Mouse (Mus musculus) B cell, adult 2 months (primary cell): ENCODE measurements around the gene Pde9a.
"Not testable (repeated sequence)": the region's sequence is repeated elsewhere in the genome, so short reads cannot be mapped to it uniquely, and the experiment has no call there.

ENCODE experiments used
- DNase-seq, 2 experiments: peaks; one replicate each; pipeline ENCODE4 v3.0.0; 2022

Gene Pde9a

GRCm38 (mm10) chr17:31385671-31386665 lies at the start of gene Pde9a:
Gene Pde9a (plus strand): TSS chr17:31386210.
- DNase-seq = peak; percentile 16 to 29

GRCm38 (mm10) chr17:31339769-31340168 lies 46.2 kb upstream of the Pde9a start:
- no peak for DNase-seq

DNA sequence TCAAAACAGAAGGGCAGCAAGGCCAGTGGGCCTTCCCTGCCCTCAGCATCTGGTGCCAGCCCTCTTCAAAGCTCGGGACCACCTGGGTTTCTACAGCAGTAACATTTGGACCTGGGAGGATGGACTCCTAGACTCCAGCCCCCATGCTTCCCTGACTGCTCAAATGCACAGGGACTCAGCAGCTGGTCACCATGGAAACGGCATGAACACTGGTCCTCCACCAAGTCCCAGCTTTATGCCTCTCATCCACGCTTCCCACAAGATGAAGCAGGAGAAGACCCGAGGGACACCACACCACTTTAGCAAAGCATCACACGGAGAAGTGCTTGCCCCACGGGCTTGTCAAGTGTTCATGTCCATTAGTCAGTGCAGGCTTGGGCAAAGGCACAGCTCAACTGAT lies 43.8 kb upstream of the Pde9a start:
- DNase-seq = no peak

- peak; percentile 87 to 88 for DNase-seq
Observed at GRCm38 (mm10) chr17:31344172-31344801, 41.7 kb upstream of the Pde9a start.

- no peak for DNase-seq
Observed at GRCm38 (mm10) chr17:31344816-31345215, 41.2 kb upstream of the Pde9a start.

DNA sequence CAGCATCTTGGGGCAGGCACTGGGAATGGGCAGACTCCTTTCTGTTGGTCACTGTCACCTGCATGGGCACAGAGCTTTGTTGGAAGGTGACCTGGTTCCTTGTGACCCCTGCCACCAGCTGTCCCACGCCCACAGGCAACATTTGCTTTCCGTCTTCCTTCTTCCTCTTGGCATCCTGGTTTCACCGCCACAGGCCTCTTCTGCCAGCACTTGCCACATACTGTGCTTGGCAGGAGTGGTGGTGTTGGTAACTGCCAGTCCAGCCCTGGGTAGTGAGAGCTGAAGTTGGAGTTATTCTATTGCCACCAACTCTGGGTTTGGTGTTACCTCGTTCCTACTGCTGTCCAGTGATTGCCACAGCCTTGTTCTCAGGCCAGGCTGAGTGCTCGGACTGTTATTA lies 37.9 kb upstream of the Pde9a start:
- DNase-seq = no peak

DNA sequence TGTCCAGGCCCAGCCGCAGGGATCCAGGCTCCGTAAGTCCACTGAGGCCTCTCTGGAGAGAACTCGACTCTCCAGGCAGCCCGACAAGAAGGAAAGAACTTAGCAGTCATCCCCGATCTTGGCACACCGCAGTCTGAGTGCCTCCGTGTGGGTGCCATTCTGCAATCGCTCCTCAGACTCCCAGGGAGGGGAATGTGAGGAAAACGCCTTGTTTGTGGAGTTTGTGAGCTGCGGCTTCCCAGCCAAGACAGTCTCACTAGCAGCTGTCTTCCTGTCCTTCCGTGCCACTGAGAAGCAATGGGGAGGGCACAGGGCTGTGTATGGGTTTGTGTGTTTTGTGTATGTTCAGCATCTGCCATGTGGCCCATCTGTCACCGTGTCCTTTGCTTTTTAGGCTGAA lies 36.6 kb upstream of the Pde9a start:
- no peak for DNase-seq

DNA sequence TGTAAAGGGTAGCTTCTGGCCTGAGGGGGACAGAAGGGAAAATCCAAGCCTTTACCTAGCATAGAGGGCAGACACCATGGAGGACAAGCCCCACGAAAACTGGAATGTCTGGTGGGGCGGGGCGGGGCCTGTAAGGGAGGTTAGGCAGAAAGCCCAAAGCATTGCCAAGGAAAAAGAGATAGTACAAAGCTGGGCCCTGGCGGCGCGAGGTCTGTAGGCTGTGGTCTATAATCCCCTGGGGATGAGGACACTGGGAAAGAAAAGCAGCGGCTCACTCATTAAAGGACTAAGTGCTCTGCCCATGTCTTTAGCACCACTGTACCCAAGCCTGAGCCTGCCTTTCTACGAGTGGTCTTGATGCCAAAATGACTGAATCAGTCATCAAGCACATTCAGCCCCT lies 34.0 kb upstream of the Pde9a start:
- no peak for DNase-seq

DNA sequence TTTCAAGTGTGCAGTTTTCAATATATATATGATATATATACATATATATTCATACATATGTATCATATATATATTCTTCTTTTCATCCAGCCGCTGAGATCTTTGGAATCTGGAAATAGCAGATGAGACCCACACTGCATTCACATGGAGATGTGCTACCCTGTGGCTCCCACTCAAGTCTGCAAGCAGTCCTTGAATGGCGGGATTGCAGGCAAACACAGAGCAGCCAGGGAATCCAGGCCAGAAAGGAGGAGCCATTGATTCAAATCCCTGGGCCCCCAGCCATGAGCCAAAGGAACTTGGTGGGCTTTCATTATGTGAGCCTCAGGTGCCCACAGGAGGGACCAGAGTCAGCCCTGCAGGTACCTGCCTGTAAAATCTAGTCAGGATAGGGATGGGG lies 32.8 kb upstream of the Pde9a start:
- DNase-seq = no peak

GRCm38 (mm10) chr17:31354684-31355083 lies 31.3 kb upstream of the Pde9a start:
- DNase-seq = not testable (repeated sequence)

- DNase-seq = no peak
Observed at GRCm38 (mm10) chr17:31355792-31356502, 30.1 kb upstream of the Pde9a start.

DNA sequence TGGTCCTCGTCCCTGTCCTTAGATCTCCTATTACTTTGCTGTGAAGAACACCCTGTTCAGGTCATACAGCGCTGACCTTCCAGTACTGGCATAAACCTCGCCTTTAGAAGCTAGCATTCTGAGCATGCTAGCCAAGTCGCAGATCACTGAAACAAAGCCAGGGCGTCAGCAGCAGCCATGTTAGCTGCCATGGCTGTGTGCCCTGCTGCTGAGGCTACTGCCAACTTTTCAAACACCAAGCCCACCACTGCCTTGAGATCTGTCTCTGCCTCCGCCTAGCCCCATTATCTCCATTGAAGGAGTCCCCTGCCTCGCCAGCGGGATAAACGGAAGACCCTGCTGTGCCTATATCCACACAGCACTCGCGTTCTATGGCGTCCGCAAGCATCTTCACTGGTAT lies 25.4 kb upstream of the Pde9a start:
- DNase-seq = no peak

DNA sequence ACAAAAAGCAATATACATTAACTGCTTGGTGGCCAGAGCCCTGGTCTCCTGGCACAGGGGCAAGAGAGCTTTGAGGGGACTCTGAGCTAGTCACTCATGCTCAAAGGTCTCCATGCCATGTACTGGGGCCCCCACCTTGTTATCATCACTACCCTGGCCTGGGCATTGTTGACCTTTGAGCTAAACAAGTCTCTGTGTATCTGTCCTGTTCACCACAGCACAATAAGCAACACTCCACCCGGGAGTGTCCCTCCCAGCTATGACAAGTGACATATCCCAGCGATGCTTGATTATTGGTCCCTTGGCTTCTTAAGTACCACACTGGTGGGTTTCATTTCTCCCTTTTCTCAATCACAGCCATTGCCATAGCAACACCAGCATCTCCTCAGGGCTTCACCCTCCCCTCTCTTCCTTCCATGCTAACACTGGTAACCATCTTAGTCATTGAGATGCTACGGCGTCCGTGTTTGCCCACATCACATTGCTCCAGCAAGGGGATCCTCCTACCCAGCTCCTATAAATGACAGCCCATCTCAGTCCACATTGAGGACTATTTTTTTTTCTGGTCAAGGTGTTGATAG lies 20.3 kb upstream of the Pde9a start:
- no peak for DNase-seq

GRCm38 (mm10) chr17:31370221-31370620 lies 15.8 kb upstream of the Pde9a start:
- DNase-seq = no peak

DNA sequence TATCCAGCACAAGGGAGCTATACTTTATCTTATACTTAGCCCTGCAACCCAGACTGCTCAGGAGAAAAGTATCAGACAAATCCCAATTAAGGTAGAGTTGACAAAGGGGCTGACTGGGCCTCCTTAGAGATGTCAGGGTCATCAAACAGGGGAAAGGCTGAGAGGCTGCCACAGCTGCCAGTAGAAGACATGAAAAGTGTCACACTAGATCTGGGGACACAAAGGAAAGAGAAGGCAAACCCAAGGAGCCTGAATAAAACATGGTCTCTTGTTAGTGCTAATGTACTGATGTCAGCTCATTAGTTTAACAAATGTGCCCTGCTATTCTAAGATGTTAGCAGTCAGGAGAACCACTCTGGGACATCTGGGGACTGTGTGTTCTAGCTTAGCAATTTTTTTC lies 15.1 kb upstream of the Pde9a start:
- DNase-seq = no peak

- peak; percentile 71 to 76 for DNase-seq
Observed at GRCm38 (mm10) chr17:31377961-31378360, 8.0 kb upstream of the Pde9a start.

DNA sequence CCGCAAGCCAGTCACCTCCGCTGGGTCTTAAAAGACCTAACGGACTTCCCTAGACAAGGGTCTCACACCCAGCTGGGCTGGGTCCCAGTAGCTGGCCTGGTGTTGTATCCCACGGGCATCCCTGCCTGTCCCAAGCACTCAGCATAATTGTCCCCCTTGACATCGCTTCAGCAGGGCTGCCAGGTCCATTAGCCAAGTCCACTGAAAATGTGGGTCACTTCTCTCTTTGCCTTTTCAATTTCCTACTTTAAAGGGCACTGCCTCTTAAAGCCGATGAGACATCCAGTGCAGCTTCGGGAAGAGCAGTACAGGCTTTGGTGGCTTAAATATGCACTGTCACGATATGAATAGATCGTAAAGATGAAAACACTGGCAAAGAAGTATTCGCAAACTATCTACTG lies 7.6 kb upstream of the Pde9a start:
- no peak for DNase-seq

DNA sequence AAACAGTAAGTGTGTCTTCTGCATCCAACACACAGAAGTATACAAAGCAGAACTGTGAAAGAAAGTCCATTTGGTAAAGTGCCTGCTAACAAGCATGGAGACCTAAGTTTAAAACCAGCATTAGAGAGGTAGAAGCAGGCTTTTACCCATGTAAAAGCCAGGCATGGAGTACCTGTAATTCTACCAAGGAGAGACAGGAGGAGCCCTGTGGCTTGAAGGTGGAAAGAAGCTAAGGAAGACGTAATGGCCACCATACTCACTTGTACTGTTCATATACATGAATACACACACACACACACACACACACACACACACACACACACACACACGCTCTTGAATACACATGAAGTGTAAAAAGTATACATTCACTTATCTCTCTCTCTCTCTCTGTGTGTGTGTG lies 6.9 kb upstream of the Pde9a start:
- no peak for DNase-seq

DNA sequence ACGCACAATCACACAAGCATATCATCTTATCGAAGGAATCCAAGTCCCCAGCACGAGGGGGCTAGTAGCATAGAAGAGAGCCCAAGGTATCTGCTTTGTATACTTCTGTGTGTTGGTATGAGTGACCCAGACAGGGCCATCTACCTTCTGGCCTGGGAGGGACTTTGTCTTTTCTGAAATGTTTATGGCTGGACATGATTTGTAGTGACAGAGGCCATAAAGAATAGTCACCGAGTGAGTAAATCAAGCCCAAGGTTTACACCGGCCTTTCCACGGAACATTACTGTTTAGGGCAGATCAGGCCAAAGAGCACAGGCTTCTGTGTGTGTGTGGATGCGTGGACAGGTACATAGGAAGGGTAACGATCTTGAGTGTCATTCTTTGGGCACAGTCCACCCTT lies 6.1 kb upstream of the Pde9a start:
- DNase-seq = no peak

DNA sequence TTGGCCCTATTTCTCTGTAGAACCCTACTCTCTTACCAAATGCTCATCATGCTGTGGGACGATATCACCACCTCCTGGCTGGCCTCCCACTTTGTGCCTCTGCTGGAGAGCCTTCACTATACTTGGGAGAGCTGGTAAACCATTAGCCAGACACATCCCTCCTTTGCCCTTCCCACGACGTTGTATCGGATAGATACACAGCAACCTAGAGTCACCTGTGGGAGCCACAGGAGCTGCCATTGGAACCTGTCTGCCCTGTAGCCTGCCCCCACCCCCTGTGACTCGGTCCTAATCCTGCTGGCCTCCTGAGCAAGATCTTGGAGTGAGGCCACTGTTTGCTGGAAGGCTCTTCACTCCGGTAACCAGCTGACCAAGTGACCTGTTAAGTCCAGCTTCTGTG lies 2.7 kb upstream of the Pde9a start:
- DNase-seq = no peak

- DNase-seq = no peak
Observed at GRCm38 (mm10) chr17:31384968-31385627, 912 bp upstream of the Pde9a start.

DNA sequence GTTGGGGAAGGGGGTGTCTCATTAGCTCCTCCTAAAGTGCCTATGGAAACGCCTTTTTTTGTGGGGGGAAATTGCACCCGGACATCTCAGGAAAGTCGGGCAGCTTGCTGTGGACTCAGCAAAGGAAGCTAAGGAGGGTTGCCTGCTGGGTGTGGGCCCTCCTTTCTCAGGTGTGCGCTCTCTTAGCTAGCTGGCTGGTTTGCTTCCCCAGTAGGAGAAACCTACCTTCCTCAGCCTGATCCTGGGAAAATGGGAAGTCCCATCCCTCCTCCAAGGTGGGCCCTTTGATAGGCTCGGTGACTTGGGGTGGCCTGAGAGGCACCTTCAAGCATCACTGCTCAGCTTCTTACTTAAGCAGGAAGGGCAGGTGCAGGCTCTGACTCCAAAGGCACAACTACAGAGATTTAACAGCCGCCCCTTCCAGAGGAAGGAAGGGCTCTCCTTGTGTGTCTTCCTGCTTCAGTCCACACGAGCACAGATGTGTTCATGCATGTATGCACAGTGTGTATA lies 811 bp downstream of the Pde9a start:
- DNase-seq = no peak
